Mouse (Mus musculus) cerebellum, postnatal 25 days (tissue): Measurements from ENCODE around the gene Cbll1.
A peak's percentile ranks its signal among the peaks of the same experiment; 100 is the strongest.
"Not testable (repeated sequence)": the region's sequence is repeated elsewhere in the genome, so short reads cannot be mapped to it uniquely, and the experiment has no call there.

Source experiments
- DNase-seq, 2 experiments: peaks; one replicate each; pipeline ENCODE4 v3.0.0; 2021; ENCODE audit warnings: mixed read lengths in 2 of 2

Gene Cbll1

GRCm38 (mm10) chr12:31486431-31486830 lies 13.0 kb downstream of the Cbll1 start:
- peak in 1 of 2 experiments; percentile 30 for DNase-seq

GRCm38 (mm10) chr12:31478182-31478581 lies 21.2 kb downstream of the Cbll1 start:
- DNase-seq: not testable (repeated sequence)

GRCm38 (mm10) chr12:31462615-31463014 lies 36.8 kb downstream of the Cbll1 start:
- no peak for DNase-seq

GRCm38 (mm10) chr12:31461371-31461770 lies 38.0 kb downstream of the Cbll1 start:
- no peak for DNase-seq

- peak in 1 of 2 experiments; percentile 19 for DNase-seq
Measured at GRCm38 (mm10) chr12:31460270-31460669, 39.1 kb downstream of the Cbll1 start.

GRCm38 (mm10) chr12:31458474-31458873 lies 40.9 kb downstream of the Cbll1 start:
- DNase-seq: no peak

- no peak for DNase-seq
Measured at GRCm38 (mm10) chr12:31456271-31456670, 43.1 kb downstream of the Cbll1 start.

GRCm38 (mm10) chr12:31449341-31449740 lies 50.1 kb downstream of the Cbll1 start:
- no peak for DNase-seq

- peak in 1 of 2 experiments; percentile 11 for DNase-seq
Measured at GRCm38 (mm10) chr12:31444827-31445226, 54.6 kb downstream of the Cbll1 start.

GRCm38 (mm10) chr12:31444131-31444546 lies 55.3 kb downstream of the Cbll1 start:
- DNase-seq: peak in 1 of 2 experiments; percentile 5

- DNase-seq: no peak
Measured at GRCm38 (mm10) chr12:31439612-31440011, 59.8 kb downstream of the Cbll1 start.

GRCm38 (mm10) chr12:31437791-31438190 lies 61.6 kb downstream of the Cbll1 start:
- no peak for DNase-seq
